Mouse (Mus musculus): ENCODE results near the gene Cdk14. TPM values are rescaled to one million over a fixed set of nuclear protein-coding genes. Genes with fewer than 3 reads are reported as not detected.
A peak's percentile ranks its signal among the peaks of the same experiment; 100 is the strongest.

Gene Cdk14
- polyA plus RNA-seq, 1 experiment from 2014 or later, result 34.3 TPM

GRCm38 (mm10) chr5:4867849-4868562 lies 552.1 kb downstream of the Cdk14 start:
- Histone ChIP-seq H3K9ac (replicated peaks) (no peak overlapping the region), H3K27me3 (peaks cover 6% of the 10 kb centered on the region), H3K4me1 (replicated peaks) (peaks cover 49% of the 10 kb centered on the region), H3K4me2 (replicated peaks) (no peak overlapping the region), H3K4me3 (replicated peaks) (no peak overlapping the region), H3K27ac (peak overlapping the region; percentile 70; the same call in 1 of the 2 replicates), H3K9me3 (no peaks in the 10 kb centered on the region), H3K36me3 (no peaks in the 10 kb centered on the region)
- 12% methylated on average over 6 of the region's 6 CpGs for WGBS
- peak; percentile 53; the same call in 1 of the 2 replicates for ATAC-seq

DNA sequence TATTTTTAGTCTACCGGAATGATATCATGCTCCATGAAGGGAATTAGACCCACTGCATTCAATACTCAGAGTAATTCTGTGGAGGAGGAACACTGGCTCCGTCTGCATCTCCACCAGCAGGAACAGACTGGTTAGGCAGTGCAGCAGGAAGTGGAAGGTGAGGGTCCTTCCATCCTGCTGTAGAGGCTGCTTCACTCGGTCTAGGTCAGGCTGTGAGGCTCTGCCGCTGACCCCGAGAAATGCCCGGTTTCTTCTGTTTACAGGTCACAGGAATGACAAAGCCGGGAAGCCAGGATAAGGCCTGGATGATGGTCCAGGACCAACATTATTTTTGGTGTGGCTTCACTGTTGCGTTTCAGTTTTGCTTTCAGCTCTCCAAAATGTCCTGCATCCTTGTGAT lies 553.2 kb downstream of the Cdk14 start:
- WGBS, result 53% methylated on average over 8 of the region's 8 CpGs

GRCm38 (mm10) chr5:4866099-4866498 lies 554.0 kb downstream of the Cdk14 start:
- Histone ChIP-seq H3K9ac (replicated peaks) (no peak overlapping the region), H3K9me3 (no peaks in the 10 kb centered on the region), H3K4me3 (replicated peaks) (no peak overlapping the region), H3K36me3 (no peaks in the 10 kb centered on the region), H3K4me1 (replicated peaks) (peaks cover 66% of the 10 kb centered on the region), H3K27ac (no peak overlapping the region; the same call in 1 of the 2 replicates), H3K4me2 (replicated peaks) (no peak overlapping the region), H3K27me3 (peaks cover 6% of the 10 kb centered on the region)
- no peak for ATAC-seq
- WGBS, result 19% methylated on average over 1 of the region's 1 CpGs

More for the DNA sequence above, 553.2 kb downstream of the Cdk14 start:
- peaks cover 57% of the 10 kb centered on the region for H3K4me1 ChIP-seq (replicated peaks)
- no peaks in the 10 kb centered on the region for H3K9me3 ChIP-seq
- peaks cover 6% of the 10 kb centered on the region for H3K27me3 ChIP-seq
- no peak overlapping the region for H3K4me2 ChIP-seq (replicated peaks)
- no peak for ATAC-seq
- H3K4me3 ChIP-seq (replicated peaks), result no peak overlapping the region
- 0 out of 2 replicates have a peak overlapping the region, but pooled peaks have one; percentile 32 for H3K27ac ChIP-seq
- H3K36me3 ChIP-seq, result no peaks in the 10 kb centered on the region
- H3K9ac ChIP-seq (replicated peaks), result 0 out of 2 replicates have a peak overlapping the region, but pooled peaks have one; percentile 23

DNA sequence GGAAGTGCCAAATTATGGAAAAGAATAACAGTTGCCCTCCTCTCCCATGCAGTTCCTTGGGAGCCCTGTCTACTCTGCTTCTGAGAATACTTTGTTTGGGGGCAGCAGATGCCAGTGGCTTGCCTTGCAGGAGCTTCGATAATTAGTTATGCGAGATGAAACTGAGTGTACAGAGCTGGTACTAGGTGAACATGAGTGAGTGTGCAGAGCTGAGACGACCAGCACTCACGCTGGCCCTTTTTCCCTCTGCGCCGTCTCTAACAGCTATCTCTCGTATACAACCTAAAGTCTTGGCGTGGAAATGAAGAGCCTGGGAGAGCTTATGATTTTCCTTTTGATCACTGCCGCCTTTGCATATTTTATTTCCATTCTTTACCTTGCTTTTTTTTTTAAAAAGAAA lies 558.5 kb downstream of the Cdk14 start:
- Histone ChIP-seq H3K4me3 (replicated peaks) (no peak overlapping the region), H3K9ac (replicated peaks) (no peak overlapping the region), H3K27ac (peak overlapping the region; percentile 56), H3K4me2 (replicated peaks) (no peak overlapping the region), H3K9me3 (no peaks in the 10 kb centered on the region), H3K4me1 (replicated peaks) (peaks cover 41% of the 10 kb centered on the region), H3K36me3 (no peaks in the 10 kb centered on the region), H3K27me3 (peaks cover 6% of the 10 kb centered on the region)
- WGBS, result 68% methylated on average over 9 of the region's 9 CpGs
- no peak for ATAC-seq

DNA sequence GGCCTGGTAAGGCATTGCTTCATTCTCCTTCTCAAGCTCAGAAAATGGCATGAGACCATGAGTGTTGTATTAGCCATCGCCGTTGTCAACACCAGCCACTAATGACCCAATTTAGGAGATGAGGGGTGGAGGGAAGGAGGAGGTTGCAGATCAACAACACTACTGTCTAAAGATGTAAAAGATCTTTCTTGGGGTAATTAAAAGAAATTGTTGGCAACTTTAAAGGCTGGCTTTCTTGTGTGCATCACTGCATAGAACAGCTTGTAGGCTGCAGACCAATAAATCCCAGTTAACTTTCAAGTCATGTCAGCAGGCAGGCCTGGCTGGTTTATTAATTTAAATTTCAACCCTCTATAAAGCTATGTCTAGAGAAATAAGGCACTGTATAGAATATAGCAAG lies 559.0 kb downstream of the Cdk14 start:
- H3K27me3 ChIP-seq, result peaks cover 6% of the 10 kb centered on the region
- H3K4me1 ChIP-seq (replicated peaks), result peaks cover 39% of the 10 kb centered on the region
- no peaks in the 10 kb centered on the region for H3K9me3 ChIP-seq
- no peak overlapping the region for H3K4me3 ChIP-seq (replicated peaks)
- ATAC-seq, result no peak
- WGBS, result 95% methylated on average over 2 of the region's 2 CpGs
- peak overlapping the region; percentile 56; the same call in 1 of the 2 replicates for H3K27ac ChIP-seq
- no peaks in the 10 kb centered on the region for H3K36me3 ChIP-seq
- no peak overlapping the region for H3K9ac ChIP-seq (replicated peaks)
- no peak overlapping the region for H3K4me2 ChIP-seq (replicated peaks)

DNA sequence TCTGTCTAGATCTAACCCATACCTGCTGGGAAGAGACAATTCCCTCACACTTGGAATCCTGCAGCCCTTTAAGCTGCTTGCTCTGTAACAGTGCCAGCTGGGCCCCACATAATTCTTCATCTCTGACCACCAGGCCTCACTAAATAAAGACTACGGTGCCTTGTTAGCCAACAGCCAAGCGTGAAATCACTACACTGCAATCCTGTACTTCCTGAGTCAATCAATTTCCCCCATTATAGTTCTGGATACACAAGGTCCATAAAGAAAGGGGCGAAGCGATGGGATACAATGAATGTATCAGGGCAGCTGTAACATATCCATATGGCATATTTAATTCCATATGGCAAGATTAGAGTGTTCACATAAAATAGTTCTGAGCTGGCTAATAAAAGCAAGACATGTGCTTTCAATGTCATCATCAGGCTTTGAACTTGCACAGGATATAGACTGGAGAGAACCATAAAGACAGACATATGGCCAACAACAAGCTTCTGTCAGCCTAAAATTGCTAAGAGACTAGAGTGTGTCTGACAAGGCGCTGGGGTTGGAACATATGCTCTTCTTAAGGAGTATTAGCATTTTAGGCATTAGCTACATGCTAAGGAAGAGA lies 562.0 kb downstream of the Cdk14 start:
- H3K4me1 ChIP-seq (replicated peaks), result peaks cover 31% of the 10 kb centered on the region
- H3K9me3 ChIP-seq, result no peaks in the 10 kb centered on the region
- peaks cover 4% of the 10 kb centered on the region; the same call in 1 of the 2 replicates for H3K27me3 ChIP-seq
- WGBS, result 12% methylated on average over 5 of the region's 5 CpGs
- H3K36me3 ChIP-seq, result no peaks in the 10 kb centered on the region
- no peak overlapping the region for H3K4me3 ChIP-seq (replicated peaks)
- peak; percentile 81 for ATAC-seq
- no peak overlapping the region for H3K27ac ChIP-seq
- no peak overlapping the region for H3K4me2 ChIP-seq (replicated peaks)
- H3K9ac ChIP-seq (replicated peaks), result no peak overlapping the region

- Histone ChIP-seq H3K27ac (no peak overlapping the region), H3K4me2 (replicated peaks) (no peak overlapping the region), H3K9ac (replicated peaks) (no peak overlapping the region), H3K4me3 (replicated peaks) (no peak overlapping the region), H3K27me3 (peaks cover 4% of the 10 kb centered on the region; the same call in 1 of the 2 replicates), H3K36me3 (no peaks in the 10 kb centered on the region), H3K9me3 (no peaks in the 10 kb centered on the region), H3K4me1 (replicated peaks) (peaks cover 28% of the 10 kb centered on the region)
- ATAC-seq, result no peak
- WGBS, result 97% methylated on average over 2 of the region's 2 CpGs
Measured at GRCm38 (mm10) chr5:4853503-4853902, 566.6 kb downstream of the Cdk14 start.

DNA sequence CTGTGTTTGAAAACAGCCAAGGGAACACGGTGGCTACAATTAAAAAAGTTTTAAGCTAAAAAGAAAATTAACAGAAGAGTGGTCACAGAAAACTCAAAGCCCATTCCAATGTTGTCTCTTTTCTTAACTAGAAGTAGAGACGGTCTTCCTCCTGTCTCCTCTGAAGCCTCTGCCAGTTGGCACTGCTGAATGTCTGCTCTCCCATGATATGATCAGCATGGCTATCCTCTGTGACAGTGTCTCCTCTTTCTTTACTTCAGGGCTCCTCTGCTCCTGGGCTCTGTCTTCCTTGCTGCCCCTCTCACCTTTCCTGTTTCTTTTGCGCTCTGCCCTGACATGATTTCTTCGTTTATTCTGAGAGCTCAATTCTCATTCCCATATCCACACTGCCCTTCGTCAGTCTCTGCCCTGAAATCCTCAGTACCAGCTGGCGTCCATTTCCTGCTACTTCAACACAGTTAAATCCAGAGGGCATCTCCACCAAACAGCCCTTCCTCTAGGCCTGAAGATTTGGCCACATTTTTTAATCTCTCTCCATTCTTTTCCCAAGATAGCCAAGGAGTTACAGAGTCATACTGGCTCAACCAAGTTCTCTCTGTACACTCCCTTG lies 567.3 kb downstream of the Cdk14 start:
- ATAC-seq, result no peak
- H3K4me3 ChIP-seq (replicated peaks), result no peak overlapping the region
- H3K27ac ChIP-seq, result no peak overlapping the region
- 82% methylated on average over 6 of the region's 6 CpGs for WGBS
- H3K9ac ChIP-seq (replicated peaks), result no peak overlapping the region
- no peaks in the 10 kb centered on the region for H3K9me3 ChIP-seq
- H3K27me3 ChIP-seq, result peaks cover 4% of the 10 kb centered on the region; the same call in 1 of the 2 replicates
- H3K36me3 ChIP-seq, result no peaks in the 10 kb centered on the region
- H3K4me1 ChIP-seq (replicated peaks), result peaks cover 21% of the 10 kb centered on the region
- H3K4me2 ChIP-seq (replicated peaks), result no peak overlapping the region

DNA sequence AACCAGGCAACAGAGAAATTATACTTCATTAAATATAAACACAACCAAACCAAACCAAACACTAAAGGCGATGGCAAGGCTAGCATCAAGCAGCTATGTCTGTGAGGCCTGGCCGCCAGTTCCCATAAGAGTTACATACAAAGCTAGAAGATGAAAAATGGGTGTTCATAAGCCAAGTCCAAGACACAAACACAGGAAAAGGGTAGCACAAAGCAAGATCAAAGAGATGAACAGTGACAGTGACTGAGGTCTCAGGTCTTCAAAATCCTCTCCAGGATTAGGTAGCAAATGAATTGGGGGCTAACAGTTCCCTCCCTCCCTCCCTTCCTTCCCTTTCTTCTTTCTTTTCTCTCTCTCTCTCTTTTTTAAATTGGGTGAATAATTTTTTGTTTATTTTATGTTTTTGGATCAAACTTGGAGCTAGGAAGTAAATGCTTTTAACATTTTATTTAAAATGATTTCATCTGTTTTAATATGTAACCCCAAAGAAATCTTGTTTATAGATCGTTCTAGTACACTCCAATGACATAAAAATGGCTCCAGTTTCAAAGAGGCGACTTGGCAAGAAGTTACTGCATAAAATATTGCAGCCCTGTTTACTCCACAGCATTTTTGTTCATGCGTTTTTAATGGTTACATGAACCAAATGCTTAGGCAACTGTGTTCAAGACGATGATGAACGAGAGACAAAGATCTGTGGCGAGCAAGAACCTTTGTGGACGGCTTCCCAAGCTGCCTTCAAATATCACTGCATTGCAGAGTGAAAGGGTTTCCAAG lies 568.0 kb downstream of the Cdk14 start:
- H3K4me2 ChIP-seq (replicated peaks), result no peak overlapping the region
- H3K4me1 ChIP-seq (replicated peaks), result peaks cover 20% of the 10 kb centered on the region
- H3K9me3 ChIP-seq, result no peaks in the 10 kb centered on the region
- no peaks in the 10 kb centered on the region for H3K36me3 ChIP-seq
- ATAC-seq, result peak; percentile 35; the same call in 1 of the 2 replicates
- 86% methylated on average over 9 of the region's 9 CpGs for WGBS
- no peak overlapping the region for H3K4me3 ChIP-seq (replicated peaks)
- peaks cover 4% of the 10 kb centered on the region; the same call in 1 of the 2 replicates for H3K27me3 ChIP-seq
- peak overlapping the region; percentile 42; the same call in 1 of the 2 replicates for H3K27ac ChIP-seq
- H3K9ac ChIP-seq (replicated peaks), result no peak overlapping the region

- H3K36me3 ChIP-seq, result no peaks in the 10 kb centered on the region
- no peak overlapping the region for H3K4me3 ChIP-seq (replicated peaks)
- peak overlapping the region; percentile 42 for H3K27ac ChIP-seq
- no peak overlapping the region for H3K4me2 ChIP-seq (replicated peaks)
- peaks cover 20% of the 10 kb centered on the region for H3K4me1 ChIP-seq (replicated peaks)
- no peak overlapping the region for H3K9ac ChIP-seq (replicated peaks)
- peaks cover 4% of the 10 kb centered on the region; the same call in 1 of the 2 replicates for H3K27me3 ChIP-seq
- peak; percentile 90 for ATAC-seq
- WGBS, result 86% methylated on average over 4 of the region's 4 CpGs
- H3K9me3 ChIP-seq, result no peaks in the 10 kb centered on the region
Measured at GRCm38 (mm10) chr5:4851245-4851933, 568.7 kb downstream of the Cdk14 start.

DNA sequence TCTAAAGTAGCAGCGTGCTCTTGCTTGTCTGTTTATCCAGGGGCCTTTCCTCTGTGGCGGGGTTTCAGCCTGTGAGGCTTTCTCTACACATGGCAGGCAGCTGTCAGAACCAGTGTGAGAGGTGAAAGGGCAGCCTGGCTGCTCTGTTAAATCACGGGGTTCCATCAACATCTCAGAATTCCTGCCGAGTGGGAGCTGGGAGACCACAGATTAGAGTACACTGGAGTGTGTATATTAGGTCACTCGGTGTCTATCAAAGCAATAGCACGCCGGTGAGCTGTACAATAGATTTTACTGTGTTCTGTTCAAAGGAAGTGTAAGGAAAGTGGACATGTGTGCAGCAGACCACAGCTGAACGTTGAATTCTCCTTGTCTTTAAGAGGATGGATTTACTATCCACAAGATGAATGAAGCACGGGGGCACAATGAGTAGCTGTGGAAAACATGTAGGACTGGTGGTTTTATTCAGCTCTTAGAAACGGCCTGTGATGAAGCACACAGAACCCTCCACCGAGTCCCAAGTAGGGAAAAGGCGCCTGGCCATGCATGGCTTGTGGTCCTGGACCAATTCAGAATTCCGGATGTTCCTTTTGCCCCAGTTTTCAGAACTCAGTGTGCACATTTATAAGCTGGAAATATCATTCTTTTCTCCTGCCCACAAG lies 585.2 kb downstream of the Cdk14 start:
- Histone ChIP-seq H3K9me3 (no peaks in the 10 kb centered on the region), H3K27ac (peak overlapping the region; percentile 75), H3K9ac (replicated peaks) (no peak overlapping the region), H3K4me1 (replicated peaks) (peaks cover 25% of the 10 kb centered on the region), H3K27me3 (no peaks in the 10 kb centered on the region), H3K4me3 (replicated peaks) (no peak overlapping the region), H3K36me3 (no peaks in the 10 kb centered on the region), H3K4me2 (replicated peaks) (no peak overlapping the region)
- peak; percentile 90 for ATAC-seq
- 11% methylated on average over 13 of the region's 13 CpGs for WGBS
